Mouse (Mus musculus): Measurements from ENCODE around the gene Arsb. TPM values are rescaled to one million over a fixed set of nuclear protein-coding genes. Genes with fewer than 3 reads are reported as not detected.
"Not testable (repeated sequence)": the region's sequence is repeated elsewhere in the genome, so short reads cannot be mapped to it uniquely, and the experiment has no call there.

The Arsb gene
- polyA plus RNA-seq, 1 experiment from 2014 or later = 6.8 TPM

DNA sequence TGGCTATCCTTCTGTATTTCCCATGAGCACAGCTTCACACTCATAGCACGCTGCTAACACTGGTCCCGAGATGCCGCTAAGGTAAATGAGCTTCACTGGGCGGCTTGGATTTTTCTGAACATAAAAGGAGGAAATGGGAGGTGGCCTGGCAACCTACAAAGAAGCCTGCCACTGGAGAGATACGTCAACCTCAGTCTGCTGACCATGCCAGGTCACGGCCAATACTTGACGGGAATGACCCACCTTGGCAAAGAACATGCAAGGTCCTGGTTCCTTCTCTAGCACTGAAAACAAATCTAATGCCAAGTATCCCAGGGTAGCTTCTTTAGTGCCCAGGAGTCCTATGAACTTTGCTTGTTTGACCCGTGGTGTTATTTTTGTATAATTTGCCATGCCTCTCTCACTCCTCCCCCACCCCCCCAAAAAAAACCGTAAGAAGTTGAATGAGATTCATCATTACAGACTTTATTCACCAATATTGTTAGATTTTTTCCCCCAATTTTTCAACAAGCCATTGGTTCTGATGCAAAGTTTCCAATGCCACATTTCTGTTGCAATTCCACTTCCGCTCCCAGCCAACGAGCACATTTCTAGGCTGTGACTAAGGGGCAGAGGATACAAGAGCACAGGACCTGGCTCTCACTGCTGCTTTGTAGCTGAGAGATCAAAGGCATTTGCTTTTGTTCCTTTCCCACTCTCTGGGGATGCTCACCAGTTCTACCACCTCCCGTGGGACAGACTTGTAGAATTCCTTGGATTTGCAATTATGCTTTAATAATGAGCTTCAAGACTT, 207.5 kb downstream of the Arsb start:
- Histone ChIP-seq H3K4me3 (ENCODE audit: low read depth, low read length) (no peak overlapping the region), H3K4me1 (replicated peaks; ENCODE audit: control insufficient read depth, insufficient read depth, low read length) (no peaks in the 10 kb centered on the region), H3K27me3 (ENCODE audit: control insufficient read depth, insufficient read depth, low read length) (no peaks in the 10 kb centered on the region), H3K36me3 (ENCODE audit: control insufficient read depth, insufficient read depth, low read length) (no peaks in the 10 kb centered on the region), H3K9me3 (ENCODE audit: control insufficient read depth, low read length) (no peaks in the 10 kb centered on the region), H3K9ac (ENCODE audit: low read length) (no peak overlapping the region), H3K27ac (ENCODE audit: low read depth, low read length) (no peak overlapping the region), H3K4me2 (ENCODE audit: low read depth, low read length, severe bottlenecking) (no peak overlapping the region)
- WGBS = 74% methylated on average over 12 of the region's 12 CpGs
- DNase-seq (ENCODE audit: low spot score) (no peak), ATAC-seq (replicated peaks; ENCODE audit: low FRiP score) (no peak)

DNA sequence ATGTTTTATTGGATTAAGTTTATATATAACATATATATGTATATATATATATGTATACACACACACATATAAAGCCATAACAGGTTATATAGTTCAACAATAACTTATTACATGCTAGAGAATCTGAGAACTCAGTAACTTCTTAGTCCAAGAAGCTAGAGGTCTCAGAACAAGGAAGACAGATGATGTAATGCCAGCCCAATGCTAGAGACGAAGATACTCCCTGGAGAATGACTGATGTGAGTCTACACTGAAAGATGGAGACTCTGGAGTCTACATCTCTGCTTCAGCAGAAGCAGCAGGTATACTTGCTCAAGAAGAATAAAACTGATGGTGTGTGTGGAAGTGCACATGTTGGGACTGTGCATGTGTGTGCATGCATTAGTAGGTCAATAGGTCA, 208.3 kb downstream of the Arsb start:
- Histone ChIP-seq H3K4me3 (ENCODE audit: low read depth, low read length) (no peak overlapping the region), H3K27ac (ENCODE audit: low read depth, low read length) (no peak overlapping the region), H3K9ac (ENCODE audit: low read length) (no peak overlapping the region), H3K4me1 (replicated peaks; ENCODE audit: control insufficient read depth, insufficient read depth, low read length) (no peaks in the 10 kb centered on the region), H3K36me3 (ENCODE audit: control insufficient read depth, insufficient read depth, low read length) (no peaks in the 10 kb centered on the region), H3K4me2 (ENCODE audit: low read depth, low read length, severe bottlenecking) (no peak overlapping the region), H3K9me3 (ENCODE audit: control insufficient read depth, low read length) (no peaks in the 10 kb centered on the region), H3K27me3 (ENCODE audit: control insufficient read depth, insufficient read depth, low read length) (no peaks in the 10 kb centered on the region)
- ATAC-seq (replicated peaks; ENCODE audit: low FRiP score) (no peak), DNase-seq (ENCODE audit: low spot score) (no peak)
- WGBS = 74% methylated on average over 1 of the region's 1 CpGs

DNA sequence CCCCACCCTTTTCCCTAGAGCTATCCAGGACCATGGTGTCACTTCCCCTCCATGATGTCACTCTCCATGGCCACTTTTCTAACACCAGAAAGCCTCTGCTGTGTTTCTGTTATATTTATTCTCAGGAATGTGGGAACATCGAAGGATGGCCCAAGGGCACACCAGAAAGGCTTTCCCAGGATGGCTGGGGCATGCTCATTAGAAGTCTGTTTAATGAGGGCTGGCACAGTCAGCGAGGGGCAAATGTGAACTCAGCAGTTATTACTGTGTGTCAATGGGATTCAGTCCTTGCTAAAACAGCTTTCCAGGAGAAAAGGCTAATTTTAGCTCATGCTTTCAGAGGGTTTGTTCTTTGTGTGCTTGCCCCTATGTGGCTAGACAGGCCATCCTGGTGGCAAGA, 213.1 kb downstream of the Arsb start:
- Histone ChIP-seq H3K36me3 (ENCODE audit: control insufficient read depth, insufficient read depth, low read length) (no peaks in the 10 kb centered on the region), H3K9ac (ENCODE audit: low read length) (no peak overlapping the region), H3K27me3 (ENCODE audit: control insufficient read depth, insufficient read depth, low read length) (no peaks in the 10 kb centered on the region), H3K4me3 (ENCODE audit: low read depth, low read length) (no peak overlapping the region), H3K4me1 (replicated peaks; ENCODE audit: control insufficient read depth, insufficient read depth, low read length) (no peaks in the 10 kb centered on the region), H3K9me3 (ENCODE audit: control insufficient read depth, low read length) (no peaks in the 10 kb centered on the region), H3K27ac (ENCODE audit: low read depth, low read length) (no peak overlapping the region), H3K4me2 (ENCODE audit: low read depth, low read length, severe bottlenecking) (no peak overlapping the region)
- ATAC-seq (replicated peaks; ENCODE audit: low FRiP score) (no peak), DNase-seq (ENCODE audit: low spot score) (no peak)
- WGBS = 67% methylated on average over 2 of the region's 2 CpGs

DNA sequence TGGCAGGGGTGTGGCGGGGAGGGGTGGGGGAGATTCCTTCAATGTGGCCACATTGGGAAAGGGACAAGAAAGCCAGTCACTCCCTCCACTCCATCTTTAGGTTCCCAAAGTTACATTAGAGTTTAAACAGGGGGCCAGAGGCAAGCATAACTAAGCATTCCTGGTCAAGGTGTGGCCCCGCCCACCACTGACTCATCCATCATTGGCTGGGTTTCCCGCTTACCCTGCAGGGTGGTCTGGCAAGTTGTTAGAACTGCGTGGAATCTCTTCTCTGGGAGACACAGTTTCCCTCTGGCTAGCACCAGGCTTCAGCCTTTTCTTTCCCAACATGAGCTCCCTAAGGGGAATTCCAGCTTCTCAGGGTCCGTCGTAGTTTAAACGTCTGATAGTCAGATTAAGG, 213.8 kb downstream of the Arsb start:
- WGBS = 86% methylated on average over 7 of the region's 7 CpGs
- Histone ChIP-seq H3K27ac (ENCODE audit: low read depth, low read length) (no peak overlapping the region), H3K4me1 (replicated peaks; ENCODE audit: control insufficient read depth, insufficient read depth, low read length) (no peaks in the 10 kb centered on the region), H3K4me2 (ENCODE audit: low read depth, low read length, severe bottlenecking) (no peak overlapping the region), H3K9me3 (ENCODE audit: control insufficient read depth, low read length) (no peaks in the 10 kb centered on the region), H3K36me3 (ENCODE audit: control insufficient read depth, insufficient read depth, low read length) (no peaks in the 10 kb centered on the region), H3K27me3 (ENCODE audit: control insufficient read depth, insufficient read depth, low read length) (no peaks in the 10 kb centered on the region), H3K4me3 (ENCODE audit: low read depth, low read length) (no peak overlapping the region), H3K9ac (ENCODE audit: low read length) (no peak overlapping the region)
- ATAC-seq (replicated peaks; ENCODE audit: low FRiP score) (no peak), DNase-seq (ENCODE audit: low spot score) (no peak)

DNA sequence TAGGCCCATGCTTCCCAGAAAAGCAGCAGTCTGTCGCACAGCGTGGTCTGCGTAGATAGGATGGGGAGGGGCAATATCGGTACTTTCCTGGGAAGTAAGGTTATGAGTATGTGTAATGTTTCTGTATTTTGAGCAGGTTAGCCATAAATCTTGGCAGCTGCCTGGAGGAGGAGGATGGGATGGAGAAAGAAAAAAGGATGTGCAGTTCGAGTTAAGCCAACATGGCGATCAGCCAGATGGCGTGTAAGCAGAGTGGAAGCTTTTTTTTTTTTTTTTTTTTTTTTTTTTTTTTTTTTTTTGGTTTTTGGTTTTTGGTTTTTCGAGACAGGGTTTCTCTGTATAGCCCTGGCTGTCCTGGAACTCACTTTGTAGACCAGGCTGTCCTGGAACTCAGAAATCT, 214.3 kb downstream of the Arsb start:
- not testable (repeated sequence) for ATAC-seq (replicated peaks; ENCODE audit: low FRiP score); H3K4me1 ChIP-seq (replicated peaks; ENCODE audit: control insufficient read depth, insufficient read depth, low read length)

DNA sequence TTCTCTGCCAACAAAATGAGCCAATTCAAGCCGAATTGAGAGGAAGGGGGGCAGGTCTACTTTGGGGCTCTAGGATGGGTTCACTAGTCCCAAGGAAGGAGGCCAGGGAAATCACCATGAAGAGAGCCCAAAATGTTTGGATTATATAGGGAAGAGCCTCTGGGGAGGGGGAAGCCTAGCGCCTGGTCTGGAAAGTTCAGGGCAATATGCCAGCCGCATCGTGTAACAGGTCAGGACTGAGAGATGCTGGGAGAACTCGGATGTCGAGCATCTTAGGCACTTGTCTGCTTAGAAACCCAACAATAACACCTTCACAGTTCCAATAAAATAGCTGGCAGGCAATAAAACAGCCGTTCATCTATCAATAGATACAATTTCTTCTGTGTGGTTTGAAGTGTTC, 216.2 kb downstream of the Arsb start:
- H3K4me2 ChIP-seq (ENCODE audit: low read depth, low read length, severe bottlenecking) = no peak overlapping the region
- ATAC-seq (replicated peaks; ENCODE audit: low FRiP score) = no peak
- H3K4me1 ChIP-seq (replicated peaks; ENCODE audit: control insufficient read depth, insufficient read depth, low read length) = no peaks in the 10 kb centered on the region
- H3K4me3 ChIP-seq (ENCODE audit: low read depth, low read length) = no peak overlapping the region
- no peaks in the 10 kb centered on the region for H3K27me3 ChIP-seq (ENCODE audit: control insufficient read depth, insufficient read depth, low read length)
- no peaks in the 10 kb centered on the region for H3K36me3 ChIP-seq (ENCODE audit: control insufficient read depth, insufficient read depth, low read length)
- 78% methylated on average over 7 of the region's 7 CpGs for WGBS
- no peaks in the 10 kb centered on the region for H3K9me3 ChIP-seq (ENCODE audit: control insufficient read depth, low read length)
- no peak overlapping the region for H3K27ac ChIP-seq (ENCODE audit: low read depth, low read length)
- H3K9ac ChIP-seq (ENCODE audit: low read length) = no peak overlapping the region
- DNase-seq (ENCODE audit: low spot score) = no peak

More for the DNA sequence above, 214.3 kb downstream of the Arsb start:
- H3K9ac ChIP-seq (ENCODE audit: low read length); H3K4me3 ChIP-seq (ENCODE audit: low read depth, low read length); DNase-seq (ENCODE audit: low spot score); H3K27me3 ChIP-seq (ENCODE audit: control insufficient read depth, insufficient read depth, low read length); H3K9me3 ChIP-seq (ENCODE audit: control insufficient read depth, low read length); H3K4me2 ChIP-seq (ENCODE audit: low read depth, low read length, severe bottlenecking); H3K27ac ChIP-seq (ENCODE audit: low read depth, low read length); H3K36me3 ChIP-seq (ENCODE audit: control insufficient read depth, insufficient read depth, low read length): not testable (repeated sequence)
- WGBS = 94% methylated on average over 8 of the region's 8 CpGs

DNA sequence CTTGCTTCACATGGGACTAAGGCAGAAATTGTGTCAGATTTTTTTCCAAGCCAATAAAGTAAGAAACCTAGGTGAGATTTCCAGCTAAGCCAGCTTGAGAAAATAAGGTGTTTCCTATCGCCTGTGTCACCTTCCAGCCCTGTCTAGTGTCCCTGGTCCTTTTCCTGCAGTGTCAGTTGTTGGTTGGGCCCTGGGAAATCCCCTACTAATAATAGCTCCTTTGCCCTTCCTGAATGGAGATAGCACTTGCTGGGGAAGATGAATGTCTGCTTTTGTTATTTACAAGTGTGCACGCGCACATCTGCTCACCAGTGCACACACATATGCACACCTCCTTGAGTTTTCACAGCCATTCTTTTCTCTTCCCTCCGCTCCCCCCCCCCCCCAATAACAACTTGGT, 217.8 kb downstream of the Arsb start:
- DNase-seq (ENCODE audit: low spot score) (no peak), ATAC-seq (replicated peaks; ENCODE audit: low FRiP score) (no peak)
- Histone ChIP-seq H3K27ac (ENCODE audit: low read depth, low read length) (no peak overlapping the region), H3K27me3 (ENCODE audit: control insufficient read depth, insufficient read depth, low read length) (no peaks in the 10 kb centered on the region), H3K4me1 (replicated peaks; ENCODE audit: control insufficient read depth, insufficient read depth, low read length) (no peaks in the 10 kb centered on the region), H3K4me3 (ENCODE audit: low read depth, low read length) (no peak overlapping the region), H3K9ac (ENCODE audit: low read length) (no peak overlapping the region), H3K9me3 (ENCODE audit: control insufficient read depth, low read length) (no peaks in the 10 kb centered on the region), H3K4me2 (ENCODE audit: low read depth, low read length, severe bottlenecking) (no peak overlapping the region), H3K36me3 (ENCODE audit: control insufficient read depth, insufficient read depth, low read length) (no peaks in the 10 kb centered on the region)
- 78% methylated on average over 4 of the region's 4 CpGs for WGBS

DNA sequence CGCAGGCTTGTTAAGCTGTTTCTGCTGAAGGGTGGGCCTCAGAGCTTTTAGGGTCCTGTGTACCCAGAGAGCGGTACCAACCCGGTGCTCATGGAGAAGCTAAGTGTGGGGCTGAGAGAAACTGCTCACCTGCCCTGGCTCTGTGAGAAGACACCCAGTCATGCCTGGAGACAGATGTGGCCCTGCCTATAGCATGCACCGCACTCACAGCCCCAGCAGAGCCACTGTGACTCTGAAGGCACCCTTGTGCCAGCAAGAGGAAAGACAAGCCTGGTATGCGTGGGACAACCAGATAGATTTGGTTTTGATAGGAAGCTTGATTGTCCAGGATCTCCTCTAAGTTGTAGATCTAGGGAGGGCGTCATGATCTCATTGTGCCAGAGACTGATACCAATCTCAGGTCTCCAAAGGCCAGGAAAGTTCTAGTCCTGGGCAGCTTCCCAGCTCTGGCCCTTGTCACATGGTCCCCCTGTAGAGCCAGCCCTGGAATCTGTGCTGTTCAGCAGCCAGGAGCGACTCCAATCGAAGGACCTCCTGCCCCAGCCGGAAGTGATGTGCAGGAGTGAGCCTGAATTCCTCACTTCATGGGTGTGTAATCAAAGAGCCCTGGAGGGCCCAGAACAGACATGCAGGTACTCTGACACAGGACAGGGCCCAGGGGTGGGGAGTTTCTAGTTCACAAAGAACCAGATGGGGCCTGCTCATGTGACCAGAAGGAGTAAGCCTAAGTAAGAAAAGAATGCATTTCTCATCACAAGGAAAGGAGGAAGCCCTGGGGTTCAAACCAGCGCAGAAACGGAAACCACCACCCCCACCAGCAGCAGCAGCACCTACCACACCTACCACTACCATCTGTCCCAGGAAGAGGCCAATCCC, 218.5 kb downstream of the Arsb start:
- H3K27me3 ChIP-seq (ENCODE audit: control insufficient read depth, insufficient read depth, low read length) = no peaks in the 10 kb centered on the region
- H3K9ac ChIP-seq (ENCODE audit: low read length) = no peak overlapping the region
- WGBS = 84% methylated on average over 11 of the region's 11 CpGs
- no peaks in the 10 kb centered on the region for H3K9me3 ChIP-seq (ENCODE audit: control insufficient read depth, low read length)
- H3K36me3 ChIP-seq (ENCODE audit: control insufficient read depth, insufficient read depth, low read length) = no peaks in the 10 kb centered on the region
- H3K4me2 ChIP-seq (ENCODE audit: low read depth, low read length, severe bottlenecking) = no peak overlapping the region
- no peak overlapping the region for H3K4me3 ChIP-seq (ENCODE audit: low read depth, low read length)
- DNase-seq (ENCODE audit: low spot score) = no peak
- H3K4me1 ChIP-seq (replicated peaks; ENCODE audit: control insufficient read depth, insufficient read depth, low read length) = no peaks in the 10 kb centered on the region
- ATAC-seq (replicated peaks; ENCODE audit: low FRiP score) = no peak
- no peak overlapping the region for H3K27ac ChIP-seq (ENCODE audit: low read depth, low read length)

Measured in forebrain, embryonic 11.5 days (tissue).